Mouse (Mus musculus) testis, adult 2 months (tissue): Measurements from ENCODE around the gene Fam214a.

Source experiments
- CTCF ChIP-seq: fragments of 200-500 bp; IDR thresholded peaks from 2 replicates; pipeline ENCODE4 v1.5.1; 2012; ENCODE audit warnings: low read depth, mild to moderate bottlenecking, inconsistent platforms, low read length, moderate library complexity; ENCODE audit not compliant: control insufficient read depth, insufficient read depth, insufficient replicate concordance
- POLR2A ChIP-seq: fragments of 200-500 bp; IDR thresholded peaks from 2 replicates; pipeline ENCODE4 v1.6.1; 2012; ENCODE audit warnings: low read depth, mild to moderate bottlenecking, inconsistent platforms, low read length, moderate library complexity; ENCODE audit not compliant: control insufficient read depth

GRCm38 (mm10) chr9:74952106-74952505, 578 bp upstream of the Fam214a start:
- TF ChIP-seq CTCF: no peak
- TF ChIP-seq POLR2A: no peak
